ENCODE assay signal across 1 mouse cellular context in the genomic region with DNA sequence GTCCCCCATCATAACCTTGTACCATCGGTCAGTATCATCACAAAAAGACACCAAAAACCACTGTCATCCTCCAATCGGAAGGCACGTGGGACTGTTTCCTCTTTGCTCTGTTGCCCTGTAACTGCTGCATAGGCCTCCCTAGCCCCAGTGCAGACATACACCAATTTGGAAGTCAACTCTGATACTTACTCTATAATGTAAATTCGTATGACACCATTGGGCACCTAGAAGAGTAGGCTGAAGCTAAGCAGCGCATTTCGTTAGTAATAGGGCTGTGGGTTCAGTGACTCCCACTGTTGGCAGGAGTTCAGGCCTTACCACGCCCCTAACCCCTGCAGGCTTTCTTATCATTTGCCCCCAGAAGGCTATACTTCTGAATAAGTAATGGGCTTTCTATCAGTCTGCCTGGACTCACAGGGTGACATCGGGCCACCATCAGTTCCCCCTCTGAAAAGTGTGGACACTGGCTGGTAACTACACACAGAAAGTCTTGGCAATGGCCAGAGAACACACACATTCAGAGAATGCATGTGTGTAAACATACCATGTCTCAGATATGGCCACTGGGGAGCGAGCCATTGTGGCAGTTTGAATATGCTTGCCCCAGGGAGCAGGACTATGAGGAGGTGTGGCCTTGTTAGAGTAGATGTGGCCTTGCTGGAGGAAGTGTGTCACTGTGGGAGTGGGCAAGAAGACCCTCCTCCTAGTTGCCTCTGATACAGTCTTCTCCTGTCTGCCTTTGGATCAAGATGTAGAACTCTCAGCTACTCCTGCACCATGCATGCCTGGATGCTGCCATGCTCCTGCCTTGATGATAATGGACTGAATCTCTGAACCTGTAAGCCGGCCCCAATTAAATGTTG.
TF ChIP-seq lines count a peak whose summit lies in the region.

No protein-coding gene starts in this region.

TF ChIP-seq in MEL, 35 proteins besides CTCF, POLR2A, EP300 and RAD21 (continued from another document):
- TF ChIP-seq TAL1 (IDR thresholded peaks at IDR 0.05; ENCODE audit: low read length) (peak; percentile 98), KAT2A (conservative IDR thresholded peaks at IDR 0.05; ENCODE audit: low read depth, low read length) (no peak)
